Mouse (Mus musculus) layer of hippocampus, postnatal 36 days (tissue): ENCODE results near the gene Ccdc157. TPM values are rescaled to one million over a fixed set of nuclear protein-coding genes. Genes with fewer than 3 reads are reported as not detected.
A peak's percentile ranks its signal among the peaks of the same experiment; 100 is the strongest.
"Not testable (repeated sequence)": the region's sequence is repeated elsewhere in the genome, so short reads cannot be mapped to it uniquely, and the experiment has no call there.

Experiments
- DNase-seq, 2 experiments: peaks; one replicate each; pipeline ENCODE4 v3.0.0; 2022
- total RNA-seq, 2 experiments: library from RNA; stranded (reverse); gene quantifications; 2 replicates each; pipeline ENCODE4 v1.2.3; 2021

Ccdc157 gene
- total RNA-seq, 2 experiments from 2014 or later, result 10.1 to 12.0 TPM

- no peak for DNase-seq
These were observed 22.0 kb upstream of the Ccdc157 start for GRCm38 (mm10) chr11:4182061-4182460.

GRCm38 (mm10) chr11:4177716-4178115 lies 17.6 kb upstream of the Ccdc157 start:
- no peak for DNase-seq

- DNase-seq, result peak; percentile 52 to 73
These were observed 14.5 kb upstream of the Ccdc157 start for GRCm38 (mm10) chr11:4174586-4174985.

GRCm38 (mm10) chr11:4166467-4167090 lies 6.5 kb upstream of the Ccdc157 start:
- DNase-seq, result no peak

- no peak for DNase-seq
These were observed 4.6 kb upstream of the Ccdc157 start for GRCm38 (mm10) chr11:4164701-4165100.

GRCm38 (mm10) chr11:4160758-4161480 lies 826 bp upstream of the Ccdc157 start:
- DNase-seq, result no peak

- DNase-seq, result no peak
These were observed 1.4 kb downstream of the Ccdc157 start for GRCm38 (mm10) chr11:4158676-4159075.

- no peak for DNase-seq
These were observed 4.5 kb downstream of the Ccdc157 start for GRCm38 (mm10) chr11:4155641-4156040.

- no peak for DNase-seq
These were observed 6.4 kb downstream of the Ccdc157 start for GRCm38 (mm10) chr11:4153694-4154093.

- DNase-seq, result no peak
These were observed 10.2 kb downstream of the Ccdc157 start for GRCm38 (mm10) chr11:4149886-4150285.

- DNase-seq, result no peak
These were observed 11.4 kb downstream of the Ccdc157 start for GRCm38 (mm10) chr11:4148536-4149156.

- no peak for DNase-seq
These were observed 12.0 kb downstream of the Ccdc157 start for GRCm38 (mm10) chr11:4148120-4148519.

- no peak for DNase-seq
These were observed 13.0 kb downstream of the Ccdc157 start for GRCm38 (mm10) chr11:4147098-4147497.

- no peak for DNase-seq
These were observed 13.7 kb downstream of the Ccdc157 start for GRCm38 (mm10) chr11:4146381-4146780.

- DNase-seq, result no peak
These were observed 16.6 kb downstream of the Ccdc157 start for GRCm38 (mm10) chr11:4143281-4144062.

- no peak for DNase-seq
These were observed 17.7 kb downstream of the Ccdc157 start for GRCm38 (mm10) chr11:4142352-4142751.

- DNase-seq, result no peak
These were observed 18.6 kb downstream of the Ccdc157 start for GRCm38 (mm10) chr11:4141505-4141904.

- DNase-seq, result no peak
These were observed 21.1 kb downstream of the Ccdc157 start for GRCm38 (mm10) chr11:4138964-4139363.

- DNase-seq, result peak; percentile 84 to 85
These were observed 24.8 kb downstream of the Ccdc157 start, which contains the start of gene Rnf215 for GRCm38 (mm10) chr11:4134986-4135935. TSS of gene Rnf215 (plus strand) at chr11:4135202.

- no peak for DNase-seq
These were observed 25.7 kb downstream of the Ccdc157 start for GRCm38 (mm10) chr11:4134400-4134799.

GRCm38 (mm10) chr11:4133450-4133849 lies 26.6 kb downstream of the Ccdc157 start:
- no peak for DNase-seq

GRCm38 (mm10) chr11:4128461-4128860 lies 31.6 kb downstream of the Ccdc157 start:
- not testable (repeated sequence) for DNase-seq
